Mouse (Mus musculus) erythroid progenitor cell, adult 5-6 weeks (primary cell): ENCODE results near the gene Kcnd3. TPM values are rescaled to one million over a fixed set of nuclear protein-coding genes. Genes with fewer than 3 reads are reported as not detected.

Experiments
- ATAC-seq: replicated peaks from 2 replicates; pipeline ENCODE4 v1.8.0; 2016; ENCODE audit warnings: moderate number of reproducible peaks, mild to moderate bottlenecking, moderate TSS enrichment, inconsistent platforms; ENCODE audit not compliant: poor library complexity, low FRiP score, severe bottlenecking
- total RNA-seq, 2 experiments: library from RNA; stranded (forward) in 1 of 2; stranded (reverse) in 1 of 2; fragments of 150-400 nt in 1 of 2; fragments of 186-747, 209-891 nt in 1 of 2; gene quantifications; 2 replicates each; pipeline versions ENCODE4 v1.2.3 to v1.2.4; 2015 to 2017; ENCODE audit warnings: low replicate concordance in 2 of 2

Gene Kcnd3
- not detected in 2 replicates for total RNA-seq (2015; ENCODE audit: low replicate concordance)
- not detected in 2 replicates for total RNA-seq (2017; ENCODE audit: low replicate concordance)

DNA sequence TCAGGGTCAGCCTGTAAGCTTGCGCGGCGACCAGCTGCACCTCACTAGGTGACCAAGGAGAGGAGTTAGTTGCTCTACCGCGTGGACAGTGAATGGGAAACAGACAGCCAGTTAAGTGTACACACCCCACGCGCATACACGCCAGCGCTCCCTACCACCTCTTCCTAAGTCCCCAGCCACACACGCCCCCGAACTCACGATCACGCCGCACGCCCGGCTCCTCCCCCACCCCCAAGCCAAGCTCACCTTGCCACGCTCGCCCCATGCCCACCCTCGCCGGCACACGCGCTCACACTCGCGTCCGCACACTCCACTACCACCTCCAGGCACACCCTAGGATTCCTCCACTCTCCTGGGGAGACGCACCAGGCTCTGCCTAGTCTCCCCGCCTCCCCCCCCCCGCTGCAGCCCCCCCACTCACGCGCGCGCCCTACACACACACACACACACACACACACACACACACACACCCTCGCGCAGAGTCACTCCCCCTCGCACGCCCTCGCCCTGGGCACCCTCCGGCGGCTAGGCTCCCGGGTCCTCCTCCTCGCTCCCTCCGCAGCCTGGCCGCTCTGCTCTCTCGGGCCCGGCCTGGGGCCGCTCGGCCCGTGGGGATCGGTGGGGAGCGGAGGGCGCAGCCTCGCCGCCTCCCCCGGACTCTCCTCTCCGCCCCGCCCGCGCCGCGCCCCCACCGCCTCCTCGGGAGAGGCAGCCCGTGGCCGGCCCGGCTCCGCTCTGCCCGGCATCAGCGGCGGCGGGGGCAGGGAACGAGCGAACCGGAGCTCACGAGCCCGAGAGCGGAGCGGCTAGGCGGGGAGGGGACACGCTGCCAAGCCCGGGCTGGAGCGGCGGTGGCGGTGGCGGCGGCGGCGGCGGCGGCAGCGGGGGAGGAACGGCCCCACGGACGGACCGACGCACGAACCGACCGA lies at the start of gene Kcnd3:
Gene Kcnd3 (plus strand): TSS at position 704 of the 929 bp plus-strand sequence.
- no peak for ATAC-seq

DNA sequence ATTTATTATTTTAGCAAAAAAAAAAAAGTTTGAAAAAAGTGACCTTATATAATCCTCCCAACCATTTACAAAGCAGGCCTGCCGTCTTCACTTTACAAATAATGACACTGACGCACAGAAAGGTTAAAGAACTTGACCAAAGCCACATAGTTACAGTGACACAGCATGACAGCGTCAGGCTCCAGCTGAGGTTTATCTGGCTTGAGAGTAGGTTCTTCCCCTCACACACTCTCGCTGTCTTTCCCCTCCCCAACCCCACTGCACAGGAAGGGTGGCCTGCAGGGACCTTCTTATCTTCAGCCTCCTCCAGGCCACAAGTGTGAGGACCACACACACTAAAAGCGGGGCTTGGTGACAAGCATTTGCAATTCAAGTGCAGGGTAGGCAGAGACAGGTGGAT lies 49.5 kb upstream of the Kcnd3 start:
- ATAC-seq = no peak

DNA sequence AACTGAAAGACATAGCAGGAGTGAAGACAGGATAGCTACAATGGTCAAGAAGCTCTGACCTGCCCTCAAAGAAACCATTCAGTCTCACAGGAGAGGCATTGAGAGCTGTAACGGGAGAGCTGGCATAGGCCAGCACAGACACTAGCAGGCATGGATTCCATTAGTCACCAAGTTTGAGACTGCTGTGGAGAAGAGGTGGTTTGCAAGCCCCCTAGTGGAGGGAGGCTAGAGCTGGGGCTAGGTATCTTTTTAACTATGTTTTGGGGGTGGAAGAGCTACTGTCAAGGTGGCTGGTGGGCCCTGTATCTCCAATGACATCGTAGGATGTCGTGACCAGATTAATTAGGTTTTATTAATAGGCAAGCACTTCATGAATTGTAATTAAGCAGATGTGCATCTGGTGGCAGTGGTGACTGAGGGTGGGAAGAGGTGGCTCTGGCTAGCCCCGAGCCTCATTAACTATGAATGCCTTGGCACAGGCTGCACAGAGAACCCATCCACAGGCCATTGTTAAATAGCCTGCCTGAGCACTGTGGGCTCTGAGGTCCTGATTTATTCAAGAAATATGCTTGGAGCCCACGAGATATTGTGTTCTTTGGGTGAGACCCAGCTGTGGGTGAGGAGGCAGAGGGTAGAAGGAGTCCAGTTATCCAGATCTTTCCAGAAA lies 48.6 kb upstream of the Kcnd3 start:
- no peak for ATAC-seq

DNA sequence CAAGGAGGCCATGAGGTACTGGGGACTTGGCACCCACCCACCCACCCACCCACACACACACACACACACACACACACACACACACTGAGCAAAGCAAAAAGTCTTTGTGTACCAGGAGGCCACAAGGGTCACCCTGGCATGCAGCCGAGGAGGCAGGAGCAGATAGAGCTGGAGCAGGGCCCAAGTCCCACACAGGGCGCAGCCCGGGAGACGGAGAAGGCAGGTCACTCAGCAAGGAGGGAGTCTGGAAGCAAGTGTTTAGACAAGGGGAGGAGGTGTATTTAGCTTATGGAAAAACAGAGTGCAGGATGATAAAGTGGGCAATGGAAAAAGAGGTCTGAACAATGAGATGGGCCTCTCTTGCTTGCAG lies 48.1 kb upstream of the Kcnd3 start:
- ATAC-seq = no peak

DNA sequence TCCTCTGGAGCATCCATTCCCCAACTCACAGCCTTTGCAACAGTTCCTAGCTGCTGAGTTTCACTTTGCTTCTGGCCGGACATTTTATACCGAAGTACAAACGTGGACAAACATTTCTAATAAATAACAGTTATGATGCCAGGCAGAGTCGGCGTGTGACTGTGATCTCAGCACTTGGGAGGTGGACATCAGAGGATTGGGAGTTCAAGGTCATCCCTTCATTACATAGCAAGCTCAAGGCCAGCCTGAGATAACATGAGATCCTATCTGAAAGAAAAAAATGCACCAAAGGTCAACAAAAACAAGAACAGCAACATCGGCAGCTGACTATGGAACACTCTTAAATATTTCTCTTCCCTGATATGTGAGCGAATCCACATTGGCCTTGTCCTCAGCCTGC lies 46.6 kb upstream of the Kcnd3 start:
- no peak for ATAC-seq

DNA sequence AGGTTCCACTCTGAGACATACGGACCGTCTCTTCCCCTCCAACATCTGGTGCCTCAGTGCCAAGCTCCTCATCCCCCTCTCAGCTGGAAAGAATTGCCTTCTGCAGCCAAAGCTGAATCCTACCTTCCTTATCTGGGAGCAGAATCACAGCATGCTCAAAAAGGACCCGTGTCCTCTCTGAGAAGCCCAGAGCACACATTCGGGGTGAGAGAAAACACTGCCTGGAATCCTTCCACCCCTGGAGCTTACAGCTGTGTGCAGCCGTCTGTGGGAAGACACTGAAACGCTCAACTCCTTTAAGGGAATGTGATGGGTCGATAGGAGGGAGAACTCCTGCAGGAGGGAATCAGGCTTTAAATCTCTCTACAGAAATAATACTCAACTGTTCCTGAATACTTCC lies 46.1 kb upstream of the Kcnd3 start:
- ATAC-seq = no peak

DNA sequence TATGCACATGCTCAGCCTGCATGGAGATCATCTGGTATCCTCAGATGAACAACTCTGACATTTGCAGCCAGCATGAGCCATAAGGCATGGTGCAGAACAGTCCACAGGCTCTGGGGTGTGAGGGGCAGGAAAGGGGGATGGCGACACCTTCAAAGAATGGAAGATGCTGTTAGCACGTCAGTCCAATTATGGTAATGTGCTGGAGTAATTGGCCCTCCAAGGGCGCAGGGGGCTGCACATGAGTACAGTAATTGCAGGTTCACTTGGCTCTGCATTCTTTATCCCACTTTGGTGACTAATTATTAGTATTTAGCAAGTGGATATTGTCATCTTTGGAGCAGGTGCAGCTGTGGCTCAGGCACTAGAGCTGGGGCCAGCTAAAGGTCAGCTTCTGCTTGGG lies 43.9 kb upstream of the Kcnd3 start:
- ATAC-seq = no peak

DNA sequence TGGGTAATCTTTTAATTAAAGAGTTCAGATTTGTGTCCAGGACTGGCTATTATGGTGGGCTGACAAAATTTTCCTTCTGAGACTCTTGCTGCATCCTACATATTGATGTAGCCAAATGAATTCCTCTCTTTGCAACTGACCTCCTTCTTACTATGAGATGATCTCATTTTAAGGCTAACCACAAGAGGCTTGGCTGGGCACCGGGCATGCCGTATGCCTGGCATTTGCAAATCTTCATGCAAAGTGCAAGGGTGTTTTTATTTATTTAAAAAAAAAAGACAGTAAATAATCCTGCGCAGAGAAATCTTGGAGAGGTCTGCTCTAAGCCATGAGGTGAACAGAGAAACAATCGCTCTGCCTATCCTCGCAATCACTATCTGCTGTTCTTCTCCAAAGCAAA lies 41.3 kb upstream of the Kcnd3 start:
- no peak for ATAC-seq

DNA sequence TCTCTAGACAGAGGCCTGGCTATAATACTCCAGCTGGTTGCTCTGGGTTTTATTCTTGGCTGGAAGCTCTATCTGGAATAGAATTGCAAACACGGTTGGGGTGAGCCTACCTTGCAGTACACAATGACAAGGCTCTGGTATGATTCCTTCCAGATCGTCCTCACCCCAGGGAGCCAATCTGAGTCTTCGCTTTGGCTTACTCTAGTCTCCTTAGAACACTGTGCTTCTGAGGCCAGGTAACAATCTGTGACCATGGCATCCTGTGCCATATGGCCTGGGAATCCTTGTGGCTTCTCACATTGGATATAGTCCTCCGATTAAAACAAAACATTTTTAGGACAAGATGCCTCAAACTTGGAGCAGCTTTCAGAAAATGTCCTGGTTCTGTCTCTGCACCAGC lies 40.4 kb upstream of the Kcnd3 start:
- ATAC-seq = no peak

DNA sequence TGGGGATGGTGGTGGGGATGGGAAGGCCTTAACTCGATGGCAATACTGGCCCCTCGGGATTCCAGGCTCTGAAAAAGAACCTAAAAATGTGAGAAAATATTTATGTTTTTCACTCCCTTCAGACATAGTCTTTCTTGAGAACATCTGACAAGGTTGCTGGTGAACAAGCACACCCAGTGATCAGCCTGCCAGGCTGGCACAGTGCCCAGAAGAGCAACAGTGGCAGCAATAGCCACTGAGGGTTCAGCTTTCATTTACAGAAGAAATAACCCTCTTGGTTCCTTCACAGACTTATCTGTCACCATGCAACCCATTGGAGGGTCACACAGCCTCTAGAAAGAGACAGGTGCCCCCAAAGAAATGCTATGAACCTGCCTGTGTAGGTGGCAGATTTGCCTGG lies 39.9 kb upstream of the Kcnd3 start:
- no peak for ATAC-seq

DNA sequence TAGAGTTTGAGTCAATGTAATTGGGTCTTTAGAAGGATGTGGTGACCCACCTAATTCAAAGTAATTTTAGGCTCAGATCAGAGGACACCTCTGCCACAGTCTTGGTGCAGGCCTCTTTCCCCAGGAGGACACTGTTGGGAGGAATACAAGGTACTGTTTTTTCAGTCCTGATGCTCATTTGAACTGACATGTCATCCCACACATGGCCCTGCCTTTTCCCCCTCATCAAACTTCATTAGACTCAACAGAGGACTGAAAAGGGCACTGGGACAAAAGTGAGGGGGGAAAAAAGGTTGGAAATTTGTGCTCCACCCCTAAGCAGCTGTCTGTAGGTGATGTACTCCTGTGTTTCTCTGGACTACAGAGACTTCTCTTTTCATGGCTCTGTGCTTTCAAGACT lies 39.4 kb upstream of the Kcnd3 start:
- no peak for ATAC-seq

DNA sequence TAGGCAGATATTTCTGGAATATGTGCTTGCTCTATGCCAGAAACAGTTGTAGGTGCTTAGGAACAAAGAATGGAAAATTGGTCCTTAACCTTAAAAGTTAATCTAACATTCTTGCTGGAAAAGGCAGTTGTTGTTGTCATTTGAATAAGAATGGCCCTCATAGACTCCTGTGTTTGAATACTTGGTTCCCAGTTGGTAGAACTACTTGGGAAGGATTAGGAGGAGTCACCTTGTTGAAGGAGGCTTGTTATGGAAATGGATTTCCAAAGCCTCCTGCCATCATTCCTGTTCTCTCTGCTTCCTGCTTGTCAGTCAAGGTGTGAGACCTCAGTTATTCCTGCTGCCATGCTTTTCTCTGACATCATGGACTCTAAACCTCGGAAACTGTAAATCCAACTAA lies 33.7 kb upstream of the Kcnd3 start:
- no peak for ATAC-seq

DNA sequence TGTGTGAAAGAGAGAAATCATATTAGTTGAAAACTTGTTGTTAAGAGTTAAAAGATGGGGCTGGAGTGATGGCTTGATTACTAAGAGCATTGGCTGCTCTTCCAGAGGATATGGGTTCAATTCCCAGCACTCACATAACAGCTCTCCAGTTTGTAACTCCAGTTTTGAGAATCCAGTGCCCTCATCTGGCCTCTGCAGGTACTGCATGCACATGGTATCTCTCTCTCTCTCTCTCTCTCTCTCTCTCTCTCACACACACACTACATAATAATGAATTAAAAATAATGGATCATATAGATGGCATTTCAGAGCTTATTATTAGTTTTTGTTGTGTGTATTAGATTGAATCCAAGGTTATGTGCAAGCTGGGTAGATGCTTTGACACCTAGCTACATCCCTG lies 29.7 kb upstream of the Kcnd3 start:
- ATAC-seq = no peak

DNA sequence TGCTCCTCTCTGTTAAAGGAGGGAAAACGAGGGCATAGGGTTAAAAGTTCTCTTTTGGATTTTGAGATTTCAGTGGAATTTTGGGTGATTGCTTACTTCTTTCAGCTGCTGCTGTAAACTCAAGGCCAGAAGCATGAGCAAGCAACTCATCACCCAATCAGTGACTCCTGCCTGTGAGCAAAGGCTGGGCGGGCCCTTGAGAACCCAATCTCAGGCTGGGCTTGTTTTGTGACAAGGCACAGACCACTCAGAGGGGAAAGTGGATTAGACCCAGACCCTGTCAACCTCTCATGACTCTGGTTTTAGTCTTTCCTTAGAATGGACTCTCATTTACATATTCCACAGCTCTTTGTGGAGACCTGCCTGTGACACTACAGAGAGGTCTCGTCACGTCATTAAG lies 28.7 kb upstream of the Kcnd3 start:
- no peak for ATAC-seq

DNA sequence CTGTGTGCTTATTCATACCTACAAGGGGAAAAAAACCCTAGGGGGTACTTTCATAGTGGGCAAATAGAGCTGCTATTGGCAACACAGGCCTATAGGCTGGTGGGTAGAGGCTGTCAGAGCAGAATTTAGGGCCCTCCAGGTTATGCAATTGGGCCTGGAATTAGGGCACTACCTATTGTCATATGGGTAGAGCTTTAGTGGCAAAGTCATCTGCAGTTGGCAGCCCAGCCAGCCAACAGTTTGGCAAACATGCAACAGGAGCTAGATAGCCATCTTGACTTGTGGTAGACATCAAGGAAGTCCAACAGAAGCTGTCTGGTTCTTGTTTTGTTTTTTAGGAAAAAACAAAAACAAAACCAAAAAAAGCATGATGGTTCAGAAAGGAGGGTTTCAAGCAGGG lies 23.5 kb upstream of the Kcnd3 start:
- no peak for ATAC-seq

DNA sequence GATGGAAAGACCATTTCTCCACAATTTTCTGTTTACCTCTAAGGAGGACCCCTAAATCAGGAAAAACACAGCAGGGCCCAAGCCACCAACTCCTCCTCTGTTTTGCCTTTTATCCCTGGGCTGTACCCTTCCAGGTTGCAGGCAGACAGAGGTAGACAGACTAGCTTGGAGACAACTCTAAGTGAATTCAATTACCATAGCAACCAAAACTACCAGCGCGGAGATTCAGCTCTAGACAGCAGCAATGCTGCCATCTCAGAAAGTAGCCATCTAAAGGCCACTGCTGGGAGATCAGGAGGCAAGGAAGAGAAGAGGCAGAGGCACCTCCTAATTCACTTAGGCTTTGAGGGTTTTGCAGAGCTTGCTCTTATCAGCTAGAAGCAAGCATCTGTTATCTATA lies 15.7 kb upstream of the Kcnd3 start:
- no peak for ATAC-seq

DNA sequence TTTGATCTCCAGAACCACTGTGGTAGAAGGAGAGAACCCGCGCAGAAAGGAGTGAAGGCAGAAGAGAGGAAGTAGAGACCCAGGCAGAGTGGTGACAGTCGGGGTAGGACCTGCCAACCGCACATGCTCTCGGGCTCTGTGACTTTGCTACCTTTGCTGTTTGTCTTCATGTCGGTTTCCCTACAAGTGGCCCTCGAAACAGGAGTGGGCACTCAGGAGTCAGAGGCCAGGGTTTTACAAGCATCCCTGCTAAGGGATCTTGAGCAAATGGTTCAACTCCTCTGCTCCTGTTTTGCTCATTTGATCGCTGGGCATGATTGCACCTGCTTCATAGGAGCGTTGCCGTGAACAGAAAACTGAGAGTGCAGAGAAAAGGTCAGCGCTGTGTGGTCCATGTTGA lies 15.2 kb upstream of the Kcnd3 start:
- no peak for ATAC-seq

DNA sequence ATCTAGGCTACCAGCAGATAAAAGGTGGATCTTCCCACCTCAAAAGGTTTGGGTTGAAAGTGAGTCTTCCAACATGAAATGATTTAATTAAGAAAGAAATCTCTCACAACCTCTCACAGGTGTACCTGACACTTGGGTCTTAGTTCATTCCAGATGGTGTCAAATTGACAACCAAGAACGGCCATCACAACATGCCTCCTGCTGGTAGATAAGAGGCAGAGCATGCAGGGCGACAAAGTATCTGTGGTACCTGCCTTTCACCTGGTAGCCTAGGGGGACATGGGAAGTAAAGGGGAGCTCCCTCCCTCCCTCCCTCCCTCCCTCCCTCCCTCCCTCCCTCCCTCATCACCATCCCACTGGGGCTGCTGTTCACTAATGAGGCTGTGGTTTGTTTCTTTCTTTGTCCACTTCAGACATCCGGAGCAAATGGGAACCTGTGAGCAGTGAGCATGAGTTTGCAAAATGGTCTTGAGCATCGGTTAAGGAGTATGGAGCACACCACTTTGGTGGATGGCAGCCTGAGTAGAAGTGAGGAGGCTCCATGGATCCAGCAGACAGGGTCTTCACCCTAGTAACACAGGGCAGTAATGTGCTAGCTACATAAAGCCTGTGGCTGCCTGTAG lies 11.1 kb upstream of the Kcnd3 start:
- no peak for ATAC-seq

DNA sequence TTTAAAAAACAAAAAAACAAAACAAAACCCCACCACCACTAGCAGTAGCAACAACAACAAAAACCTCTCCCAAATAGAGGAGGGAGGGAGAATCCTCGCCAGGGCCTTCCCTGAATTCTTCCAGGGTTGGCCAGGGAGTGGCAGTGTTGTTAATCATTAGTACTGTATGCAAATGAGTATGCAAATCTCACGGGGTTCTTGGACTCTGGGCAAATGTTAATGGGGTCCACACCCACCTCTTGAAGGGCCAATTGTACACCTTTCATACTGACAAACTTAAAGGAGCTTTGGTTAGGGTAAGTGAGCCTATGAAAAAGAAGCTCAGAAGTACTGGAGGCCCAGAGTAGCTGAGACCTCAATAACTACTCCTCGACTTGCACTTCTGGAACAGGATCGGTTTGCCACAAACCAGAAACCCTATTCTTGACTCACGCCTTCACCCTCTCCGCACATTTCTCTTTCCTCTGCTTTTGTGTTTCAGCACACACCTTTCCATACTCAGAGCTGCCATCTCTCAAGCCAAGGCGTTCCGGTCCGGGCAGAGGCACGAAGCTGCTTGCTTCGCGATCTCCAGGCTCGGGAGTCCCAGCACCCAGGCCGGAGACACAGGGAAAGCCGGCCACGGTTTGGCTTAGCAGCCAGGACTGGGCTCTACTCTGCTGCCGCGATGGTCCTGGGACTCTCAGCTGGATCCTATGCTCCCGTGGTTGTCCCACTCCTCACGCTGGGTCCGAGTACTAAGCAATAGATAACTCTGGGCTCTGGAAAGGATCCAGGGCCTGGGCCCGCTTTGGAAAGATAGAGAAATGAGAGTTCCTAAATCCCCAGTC lies 1.3 kb upstream of the Kcnd3 start:
- ATAC-seq = no peak

DNA sequence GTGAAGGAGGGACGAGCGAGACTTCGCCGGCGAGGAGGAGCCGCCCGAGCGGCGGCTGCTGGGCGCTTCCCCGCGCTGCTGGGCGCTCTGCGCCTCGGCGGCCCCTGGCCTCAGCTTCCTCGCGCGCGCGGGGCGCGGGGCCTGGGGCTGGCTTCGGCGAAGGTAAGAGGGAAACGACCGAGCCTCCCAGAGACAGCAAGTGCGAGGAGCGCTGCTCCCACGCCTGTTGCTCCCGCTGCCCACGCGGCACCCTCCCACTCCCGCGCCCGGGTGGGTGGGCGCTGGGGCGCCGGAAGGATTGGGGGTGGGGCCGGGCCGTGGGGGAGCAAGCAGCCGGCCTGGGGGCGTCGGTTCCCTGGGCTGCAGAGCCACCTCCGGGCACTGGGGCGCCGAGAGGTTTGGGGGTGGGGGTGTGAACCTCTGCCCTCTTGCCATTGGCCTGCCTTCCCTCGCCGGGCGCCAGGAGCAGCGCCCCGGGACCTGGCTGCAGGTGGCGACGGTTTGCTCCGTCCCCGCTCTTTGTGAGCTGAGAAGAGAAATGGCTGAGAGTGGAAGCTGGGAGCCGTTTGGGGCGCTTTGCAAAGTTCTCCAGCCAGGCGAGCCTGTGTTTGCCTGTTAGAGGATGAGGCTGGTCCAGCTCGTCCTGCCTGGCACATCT lies 555 bp downstream of the Kcnd3 start:
- no peak for ATAC-seq
